ENCODE assay signal across 18 mouse cellular contexts in the genomic region with DNA sequence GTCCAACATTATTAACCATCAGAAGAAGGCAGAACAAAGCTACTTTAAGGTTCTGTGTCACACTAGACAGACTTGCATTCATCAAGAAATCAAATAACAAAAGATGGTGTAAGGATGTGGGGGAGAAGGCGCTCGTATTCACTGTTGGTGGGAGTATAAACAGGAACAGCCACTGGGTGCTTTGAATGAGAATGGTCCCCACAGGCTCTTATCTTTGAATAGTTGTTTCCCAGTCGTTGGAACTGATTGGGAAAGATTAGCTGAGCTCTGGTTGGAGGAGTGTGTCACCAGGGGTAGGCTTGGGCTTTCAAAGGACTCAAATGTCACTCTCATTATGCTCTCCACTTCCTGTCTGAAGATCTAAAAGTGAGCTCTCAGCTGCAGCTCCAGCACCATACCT.
"Had no signal": no experiment of that assay in that cellular context is flagged by ENCODE, and none has a peak within 500 bp of the region (broad histone marks: within the 10 kb centered on the region; RNA-seq: fewer than 3 reads in every experiment).

No protein-coding gene starts in this region.

- ATAC-seq: hindbrain, embryonic 16.5 days; inflammation-experienced regulatory T-cells, adult 6 months; intestine, embryonic 15.5 days; intestine, postnatal 0 days; liver, embryonic 12.5 days had no signal

- DNase-seq: gastrocnemius, postnatal 14 days; gastrocnemius, postnatal 36 days; heart, adult 11 months; heart, adult 2 months; heart, postnatal 14 days; heart, postnatal 36 days; kidney, adult 2 months; kidney, adult 9 months; kidney, postnatal 14 days; kidney, postnatal 36 days; layer of hippocampus, adult 9-11 months; layer of hippocampus, postnatal 36 days; left cerebral cortex, postnatal 4 days had no signal
